Mouse (Mus musculus): ENCODE measurements around the gene Uckl1. TPM values are rescaled to one million over a fixed set of nuclear protein-coding genes. Genes with fewer than 3 reads are reported as not detected.

The Uckl1 gene
- polyA plus RNA-seq, 1 experiment from 2014 or later: 69.8 TPM

DNA sequence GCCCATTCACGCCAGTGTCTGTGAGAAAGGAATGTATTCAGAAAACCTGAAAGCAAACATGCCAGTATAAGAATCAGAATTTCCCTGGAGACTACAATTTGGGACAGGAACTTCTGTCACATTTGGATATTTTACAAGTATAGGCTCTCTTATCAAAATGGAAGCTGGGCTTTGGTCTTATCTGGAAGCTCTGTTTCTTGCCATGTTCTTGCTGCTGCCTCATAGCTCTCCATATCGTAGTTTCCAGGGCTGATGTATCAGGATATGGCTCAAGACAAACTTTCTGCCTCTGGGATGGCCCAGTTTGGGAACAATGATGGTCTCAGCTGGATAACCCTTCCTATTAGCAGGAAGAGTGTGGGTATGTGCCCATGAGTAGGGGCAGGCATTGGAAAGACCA is 8.1 kb downstream of the Uckl1 start:
- H3K9ac ChIP-seq (replicated peaks; ENCODE audit: low read depth, low read length): no peak overlapping the region
- no peaks in the 10 kb centered on the region for H3K27me3 ChIP-seq (replicated peaks; ENCODE audit: control insufficient read depth, insufficient read depth, low read length)
- no peak for ATAC-seq
- H3K27ac ChIP-seq (ENCODE audit: low read length): no peak overlapping the region
- WGBS: 95% methylated on average over 2 of the region's 2 CpGs
- no peaks in the 10 kb centered on the region for H3K9me3 ChIP-seq (ENCODE audit: control insufficient read depth, low read length)
- H3K4me3 ChIP-seq (replicated peaks; ENCODE audit: low read length): no peak overlapping the region
- H3K4me1 ChIP-seq (replicated peaks; ENCODE audit: control insufficient read depth, insufficient read depth, low read length): peaks cover 10% of the 10 kb centered on the region
- H3K4me2 ChIP-seq (ENCODE audit: low read length): no peak overlapping the region
- H3K36me3 ChIP-seq (ENCODE audit: control insufficient read depth, insufficient read depth): no peaks in the 10 kb centered on the region

- ATAC-seq: no peak
- Histone ChIP-seq H3K9ac (replicated peaks; ENCODE audit: low read depth, low read length) (no peak overlapping the region), H3K4me3 (replicated peaks; ENCODE audit: low read length) (no peak overlapping the region), H3K9me3 (ENCODE audit: control insufficient read depth, low read length) (no peaks in the 10 kb centered on the region), H3K27ac (ENCODE audit: low read length) (no peak overlapping the region), H3K4me1 (replicated peaks; ENCODE audit: control insufficient read depth, insufficient read depth, low read length) (peaks cover 2% of the 10 kb centered on the region; the same call in 1 of the 2 replicates), H3K27me3 (replicated peaks; ENCODE audit: control insufficient read depth, insufficient read depth, low read length) (no peaks in the 10 kb centered on the region), H3K4me2 (ENCODE audit: low read length) (no peak overlapping the region), H3K36me3 (ENCODE audit: control insufficient read depth, insufficient read depth) (no peaks in the 10 kb centered on the region)
- 89% methylated on average over 7 of the region's 7 CpGs for WGBS
Measured at GRCm38 (mm10) chr2:181574921-181575545, 9.7 kb downstream of the Uckl1 start.

GRCm38 (mm10) chr2:181573961-181574360 is 10.7 kb downstream of the Uckl1 start:
- Histone ChIP-seq H3K9me3 (ENCODE audit: control insufficient read depth, low read length) (no peaks in the 10 kb centered on the region), H3K27me3 (replicated peaks; ENCODE audit: control insufficient read depth, insufficient read depth, low read length) (no peaks in the 10 kb centered on the region), H3K4me1 (replicated peaks; ENCODE audit: control insufficient read depth, insufficient read depth, low read length) (peaks cover 2% of the 10 kb centered on the region; the same call in 1 of the 2 replicates), H3K9ac (replicated peaks; ENCODE audit: low read depth, low read length) (no peak overlapping the region), H3K27ac (ENCODE audit: low read length) (no peak overlapping the region), H3K36me3 (ENCODE audit: control insufficient read depth, insufficient read depth) (no peaks in the 10 kb centered on the region), H3K4me2 (ENCODE audit: low read length) (no peak overlapping the region), H3K4me3 (replicated peaks; ENCODE audit: low read length) (no peak overlapping the region)
- WGBS: 89% methylated on average over 9 of the region's 9 CpGs
- no peak for ATAC-seq

DNA sequence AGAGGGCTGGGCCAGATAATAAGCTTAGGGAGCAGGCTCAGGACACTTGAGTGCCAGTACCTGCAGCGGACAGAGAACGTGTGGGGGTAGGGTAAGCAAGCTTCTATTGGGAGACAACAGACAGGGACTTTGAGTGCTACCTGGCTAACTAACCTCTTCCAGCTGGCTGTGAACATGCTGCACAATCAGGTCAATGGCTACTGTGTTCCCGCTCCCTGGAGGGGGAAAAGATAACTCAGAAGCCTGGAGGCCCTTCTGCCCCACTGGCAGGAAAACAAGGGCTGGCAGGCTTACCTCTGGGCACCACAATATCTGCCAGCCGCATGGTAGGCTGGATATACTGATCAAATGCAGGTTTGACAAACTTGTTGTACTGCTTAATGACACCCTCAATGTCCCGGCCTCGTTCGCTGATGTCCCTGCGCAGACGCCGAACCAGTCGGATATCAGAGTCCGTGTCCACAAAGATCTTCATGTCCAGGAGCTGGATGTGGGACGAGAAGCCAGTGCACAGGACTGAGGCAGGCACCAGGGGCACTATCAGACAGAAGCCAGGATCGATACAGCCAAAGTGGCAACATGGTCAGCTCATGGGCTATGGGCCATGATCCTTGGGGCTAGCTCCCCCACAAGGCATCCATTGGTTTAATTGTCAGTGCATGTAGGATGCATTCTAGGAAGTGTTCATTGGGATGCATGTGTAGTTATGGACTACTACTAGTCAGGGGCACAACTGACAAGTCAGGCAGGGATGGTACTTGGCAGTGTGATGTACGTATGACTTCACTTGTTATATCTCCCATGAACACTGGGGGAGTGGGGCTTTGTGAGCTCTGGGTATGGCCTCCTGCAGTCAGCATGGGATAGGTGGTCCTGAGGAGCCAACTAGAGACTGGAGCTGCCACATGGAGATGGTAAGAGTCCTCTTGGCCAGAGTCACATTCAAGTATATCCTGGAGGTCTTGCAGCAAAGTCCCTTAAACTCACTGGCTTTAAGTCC is 11.5 kb downstream of the Uckl1 start:
- no peak for ATAC-seq
- no peaks in the 10 kb centered on the region for H3K27me3 ChIP-seq (replicated peaks; ENCODE audit: control insufficient read depth, insufficient read depth, low read length)
- H3K9ac ChIP-seq (replicated peaks; ENCODE audit: low read depth, low read length): no peak overlapping the region
- no peaks in the 10 kb centered on the region for H3K9me3 ChIP-seq (ENCODE audit: control insufficient read depth, low read length)
- WGBS: 92% methylated on average over 15 of the region's 15 CpGs
- H3K4me1 ChIP-seq (replicated peaks; ENCODE audit: control insufficient read depth, insufficient read depth, low read length): peaks cover 2% of the 10 kb centered on the region; the same call in 1 of the 2 replicates
- H3K4me3 ChIP-seq (replicated peaks; ENCODE audit: low read length): no peak overlapping the region
- no peak overlapping the region for H3K27ac ChIP-seq (ENCODE audit: low read length)
- no peaks in the 10 kb centered on the region for H3K36me3 ChIP-seq (ENCODE audit: control insufficient read depth, insufficient read depth)
- H3K4me2 ChIP-seq (ENCODE audit: low read length): no peak overlapping the region

DNA sequence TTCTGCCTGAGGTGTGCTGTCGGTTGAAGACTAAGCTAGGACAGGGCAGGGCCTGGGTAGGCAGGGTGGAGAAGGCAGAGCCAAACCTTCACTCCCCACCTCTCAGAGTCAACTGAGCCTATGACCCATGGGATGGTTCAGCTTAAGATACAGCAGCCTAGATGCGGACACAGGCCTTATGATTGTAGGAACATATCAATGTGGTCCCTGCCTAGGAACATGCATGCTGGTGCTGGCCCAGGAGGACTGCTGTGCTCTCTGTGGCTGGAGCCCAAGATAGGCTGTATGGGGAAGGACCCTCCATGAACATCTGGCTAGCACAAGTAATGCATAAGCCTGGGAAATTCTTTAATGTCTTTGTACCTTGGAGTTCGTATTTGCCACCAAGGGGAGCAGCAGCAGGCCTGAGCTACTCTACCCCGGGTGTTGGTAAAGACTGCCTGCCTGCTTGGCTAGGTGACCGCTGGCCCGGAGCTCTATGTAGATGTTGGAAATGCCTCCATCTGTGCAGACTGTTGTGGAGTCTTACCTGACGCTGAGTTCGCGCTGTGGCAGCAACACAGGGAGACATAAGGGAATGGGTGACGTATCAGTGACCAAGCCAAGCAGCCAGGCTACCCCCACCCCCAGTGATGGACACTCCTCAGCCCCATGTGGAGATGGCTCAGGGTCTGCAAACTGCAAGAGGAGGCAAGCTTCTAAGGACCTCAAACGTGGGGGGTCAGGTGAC is 12.6 kb downstream of the Uckl1 start:
- no peak overlapping the region for H3K27ac ChIP-seq (ENCODE audit: low read length)
- H3K9ac ChIP-seq (replicated peaks; ENCODE audit: low read depth, low read length): no peak overlapping the region
- H3K4me2 ChIP-seq (ENCODE audit: low read length): no peak overlapping the region
- no peaks in the 10 kb centered on the region for H3K4me1 ChIP-seq (replicated peaks; ENCODE audit: control insufficient read depth, insufficient read depth, low read length)
- ATAC-seq: no peak
- 91% methylated on average over 11 of the region's 11 CpGs for WGBS
- H3K9me3 ChIP-seq (ENCODE audit: control insufficient read depth, low read length): no peaks in the 10 kb centered on the region
- no peak overlapping the region for H3K4me3 ChIP-seq (replicated peaks; ENCODE audit: low read length)
- no peaks in the 10 kb centered on the region for H3K36me3 ChIP-seq (ENCODE audit: control insufficient read depth, insufficient read depth)
- no peaks in the 10 kb centered on the region for H3K27me3 ChIP-seq (replicated peaks; ENCODE audit: control insufficient read depth, insufficient read depth, low read length)

DNA sequence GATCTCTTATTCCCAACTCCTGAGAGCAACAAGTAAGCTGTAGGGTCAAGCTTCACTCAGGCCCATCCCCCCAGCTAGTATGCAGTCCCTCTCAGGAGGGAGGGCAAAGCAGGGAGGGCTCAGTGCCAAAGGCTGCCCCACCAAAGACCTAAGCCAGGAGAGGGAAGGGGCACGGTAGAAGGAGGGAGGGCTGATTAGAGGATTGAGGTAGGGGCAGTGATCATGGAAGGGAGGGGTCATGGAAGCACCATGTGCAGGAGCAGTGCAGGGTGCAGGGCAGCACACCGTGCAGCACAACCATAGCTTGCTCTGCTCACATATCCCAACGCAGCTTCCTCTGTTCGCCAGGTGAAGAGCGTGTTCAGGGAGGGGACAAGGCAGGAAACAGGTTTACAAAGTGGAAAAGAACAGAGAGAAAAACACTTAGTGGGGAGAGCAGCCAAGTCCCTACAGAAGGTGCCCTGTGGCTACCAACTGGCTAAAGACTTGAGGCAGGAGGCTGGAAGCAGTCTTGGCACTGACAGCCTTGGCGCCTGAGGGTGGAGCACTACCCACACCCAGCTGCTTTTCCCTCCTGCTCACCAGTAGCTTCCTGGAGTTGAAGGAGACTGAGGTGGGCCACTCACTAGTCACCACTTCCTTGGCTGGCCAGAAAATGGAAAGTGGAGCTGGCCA is 13.6 kb downstream of the Uckl1 start:
- Histone ChIP-seq H3K4me1 (replicated peaks; ENCODE audit: control insufficient read depth, insufficient read depth, low read length) (no peaks in the 10 kb centered on the region), H3K4me2 (ENCODE audit: low read length) (no peak overlapping the region), H3K27me3 (replicated peaks; ENCODE audit: control insufficient read depth, insufficient read depth, low read length) (no peaks in the 10 kb centered on the region), H3K36me3 (ENCODE audit: control insufficient read depth, insufficient read depth) (no peaks in the 10 kb centered on the region), H3K4me3 (replicated peaks; ENCODE audit: low read length) (no peak overlapping the region), H3K27ac (ENCODE audit: low read length) (no peak overlapping the region), H3K9ac (replicated peaks; ENCODE audit: low read depth, low read length) (no peak overlapping the region), H3K9me3 (ENCODE audit: control insufficient read depth, low read length) (no peaks in the 10 kb centered on the region)
- 67% methylated on average over 6 of the region's 6 CpGs for WGBS
- ATAC-seq: no peak

GRCm38 (mm10) chr2:181570375-181570774 is 14.3 kb downstream of the Uckl1 start:
- H3K4me3 ChIP-seq (replicated peaks; ENCODE audit: low read length): no peak overlapping the region
- ATAC-seq: no peak
- 92% methylated on average over 8 of the region's 8 CpGs for WGBS
- H3K27ac ChIP-seq (ENCODE audit: low read length): no peak overlapping the region
- no peak overlapping the region for H3K4me2 ChIP-seq (ENCODE audit: low read length)
- H3K36me3 ChIP-seq (ENCODE audit: control insufficient read depth, insufficient read depth): no peaks in the 10 kb centered on the region
- H3K27me3 ChIP-seq (replicated peaks; ENCODE audit: control insufficient read depth, insufficient read depth, low read length): no peaks in the 10 kb centered on the region
- no peaks in the 10 kb centered on the region for H3K4me1 ChIP-seq (replicated peaks; ENCODE audit: control insufficient read depth, insufficient read depth, low read length)
- H3K9me3 ChIP-seq (ENCODE audit: control insufficient read depth, low read length): no peaks in the 10 kb centered on the region
- H3K9ac ChIP-seq (replicated peaks; ENCODE audit: low read depth, low read length): no peak overlapping the region

GRCm38 (mm10) chr2:181569856-181570255 is 14.8 kb downstream of the Uckl1 start:
- no peaks in the 10 kb centered on the region for H3K27me3 ChIP-seq (replicated peaks; ENCODE audit: control insufficient read depth, insufficient read depth, low read length)
- 0 out of 2 replicates have a peak, but pooled peaks have one; percentile 11 for ATAC-seq
- no peak overlapping the region for H3K4me3 ChIP-seq (replicated peaks; ENCODE audit: low read length)
- no peak overlapping the region for H3K27ac ChIP-seq (ENCODE audit: low read length)
- WGBS: 93% methylated on average over 10 of the region's 10 CpGs
- no peaks in the 10 kb centered on the region for H3K4me1 ChIP-seq (replicated peaks; ENCODE audit: control insufficient read depth, insufficient read depth, low read length)
- H3K9ac ChIP-seq (replicated peaks; ENCODE audit: low read depth, low read length): no peak overlapping the region
- no peak overlapping the region for H3K4me2 ChIP-seq (ENCODE audit: low read length)
- H3K9me3 ChIP-seq (ENCODE audit: control insufficient read depth, low read length): no peaks in the 10 kb centered on the region
- no peaks in the 10 kb centered on the region for H3K36me3 ChIP-seq (ENCODE audit: control insufficient read depth, insufficient read depth)
